Mouse (Mus musculus) small intestine, adult 2 months (tissue): ENCODE measurements around the gene Rdh14.

ENCODE experiments used
- CTCF ChIP-seq: fragments of 200-500 bp; IDR thresholded peaks from 2 replicates; pipeline ENCODE4 v1.5.1; 2012; ENCODE audit warnings: low read depth, mild to moderate bottlenecking, control low read depth, inconsistent platforms, low read length, moderate library complexity, mixed read lengths; ENCODE audit not compliant: insufficient replicate concordance, insufficient read length; ENCODE audit errors: extremely low read depth
- POLR2A ChIP-seq: fragments of 200-500 bp; IDR thresholded peaks from 2 replicates; pipeline ENCODE4 v1.6.1; 2012; ENCODE audit warnings: low read depth, mild to moderate bottlenecking, control low read depth, inconsistent platforms, low read length, moderate library complexity

DNA sequence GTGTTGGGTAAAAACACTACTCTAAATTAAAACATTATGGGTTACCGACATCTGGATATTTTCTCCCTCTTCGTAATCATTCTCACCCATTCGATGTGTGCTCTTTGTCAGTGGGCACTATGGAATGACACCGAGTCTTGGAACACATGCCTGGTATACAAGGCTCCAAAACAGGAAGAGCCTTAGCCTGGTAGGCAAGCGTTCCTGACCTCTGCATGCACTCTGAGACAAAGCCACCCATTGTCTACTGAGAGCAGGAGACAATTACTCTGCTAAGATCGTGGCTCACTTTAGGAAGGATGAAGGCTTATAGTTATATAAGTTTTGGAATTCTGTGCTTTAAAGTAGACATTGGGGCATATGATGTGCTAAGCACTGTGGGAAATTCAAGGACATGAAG lies 32.8 kb upstream of the Rdh14 start:
- TF ChIP-seq CTCF: no peak
- TF ChIP-seq POLR2A: no peak
